Mouse (Mus musculus) layer of hippocampus, adult 2 months (tissue): ENCODE measurements around the gene Celf2. TPM values are rescaled to one million over a fixed set of nuclear protein-coding genes. Genes with fewer than 3 reads are reported as not detected.

Experiments used
- DNase-seq, 2 experiments: peaks; one replicate each; pipeline ENCODE4 v3.0.0; 2022; ENCODE audit warnings: low spot score in 2 of 2
- H3K27ac ChIP-seq: fragments of 200-600 bp; 2 replicates; pipeline ENCODE4 v1.8.1; 2022
- H3K4me3 ChIP-seq: fragments of 200-600 bp; 2 replicates; pipeline ENCODE4 v1.8.1; 2022; ENCODE audit warnings: mild to moderate bottlenecking
- CTCF ChIP-seq: fragments of 200-600 bp; conservative IDR thresholded peaks from 2 replicates; pipeline ENCODE4 v1.8.1; 2022; ENCODE audit warnings: antibody characterized with exemption, mild to moderate bottlenecking, moderate library complexity
- total RNA-seq, 2 experiments: library from RNA; stranded (reverse); gene quantifications; 2 replicates each; pipeline ENCODE4 v1.2.3; 2021

Celf2 gene
- total RNA-seq, 2 experiments from 2014 or later: 500 to 535 TPM

- no peak for DNase-seq
- Histone ChIP-seq H3K4me3 (no peak overlapping the region), H3K27ac (peak overlapping the region; percentile 16; the same call in 1 of the 2 replicates)
- no peak for TF ChIP-seq CTCF
These were observed 870.0 kb downstream of the Celf2 start for GRCm38 (mm10) chr2:6639370-6639769.

DNA sequence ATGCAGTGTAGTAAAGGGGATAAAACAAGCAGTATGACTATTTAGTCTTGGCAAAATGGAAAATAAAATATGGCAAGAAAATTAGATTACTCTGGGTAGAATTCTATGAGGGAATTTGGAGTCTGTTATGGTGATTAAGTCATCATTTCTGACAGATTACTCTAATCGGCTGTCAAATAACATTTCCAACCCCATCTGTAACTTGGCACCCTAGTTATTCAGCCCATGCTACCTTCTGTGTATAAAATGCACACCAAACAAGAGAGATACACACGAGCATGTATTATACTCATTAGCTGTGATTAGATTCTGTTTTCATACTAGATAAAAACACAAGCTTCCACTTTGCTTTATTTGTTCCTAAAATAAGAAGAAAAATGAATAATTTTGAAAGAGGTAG lies 872.2 kb downstream of the Celf2 start:
- Histone ChIP-seq H3K4me3 (no peak overlapping the region), H3K27ac (no peak overlapping the region)
- no peak for DNase-seq
- no peak for TF ChIP-seq CTCF

- Histone ChIP-seq H3K4me3 (no peak overlapping the region), H3K27ac (peak overlapping the region; percentile 32; the same call in 1 of the 2 replicates)
- TF ChIP-seq CTCF: no peak
- no peak for DNase-seq
These were observed 874.5 kb downstream of the Celf2 start for GRCm38 (mm10) chr2:6634899-6635298.

DNA sequence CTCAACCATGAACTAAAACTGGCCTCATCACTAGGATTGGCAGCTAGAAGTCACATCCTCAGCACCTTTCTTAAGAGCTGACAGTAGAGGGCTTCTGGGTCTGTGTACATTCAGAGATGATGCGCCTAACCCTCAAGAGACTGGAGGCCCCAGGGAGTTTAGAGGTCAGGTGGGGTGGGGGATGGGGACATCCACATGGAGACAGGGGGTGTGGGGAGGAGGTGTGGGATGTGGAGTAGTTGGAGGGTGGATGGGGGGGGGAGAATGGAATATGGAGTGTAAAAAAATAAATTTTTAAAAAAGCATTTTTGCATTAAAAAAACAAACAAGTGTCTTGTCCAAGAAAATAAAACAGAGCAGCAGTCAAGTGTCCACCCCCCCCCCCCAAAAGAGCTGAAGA lies 876.2 kb downstream of the Celf2 start:
- no peak for DNase-seq
- Histone ChIP-seq H3K4me3 (no peak overlapping the region), H3K27ac (no peak overlapping the region)
- no peak for TF ChIP-seq CTCF

DNA sequence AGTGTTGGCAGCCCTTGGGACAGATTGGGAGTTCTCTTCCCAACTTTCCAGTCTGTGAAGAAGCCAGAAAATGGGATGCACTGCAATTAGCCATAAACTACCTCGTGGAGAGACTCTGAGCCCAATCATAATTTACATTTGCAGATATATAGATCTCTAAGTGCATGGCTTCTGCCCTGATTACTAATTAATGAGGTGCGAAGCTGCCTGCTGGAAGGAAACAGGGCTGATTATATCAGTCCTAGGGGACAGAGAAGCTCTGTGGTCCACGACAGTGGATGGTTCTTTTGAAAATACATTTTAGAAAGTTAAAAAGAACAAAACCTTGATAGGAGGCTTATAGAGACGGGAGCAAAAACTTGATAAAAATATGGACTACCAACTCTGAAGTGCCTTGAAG lies 885.6 kb downstream of the Celf2 start:
- Histone ChIP-seq H3K4me3 (no peak overlapping the region), H3K27ac (no peak overlapping the region)
- no peak for TF ChIP-seq CTCF
- DNase-seq: no peak

GRCm38 (mm10) chr2:6622082-6622481 lies 887.3 kb downstream of the Celf2 start:
- TF ChIP-seq CTCF: no peak
- DNase-seq: no peak
- H3K27ac ChIP-seq: no peak overlapping the region

GRCm38 (mm10) chr2:6618856-6619255 lies 890.5 kb downstream of the Celf2 start:
- H3K4me3 ChIP-seq: no peak overlapping the region
- no peak for TF ChIP-seq CTCF
- H3K27ac ChIP-seq: no peak overlapping the region; the same call in 1 of the 2 replicates
- DNase-seq: no peak

More at GRCm38 (mm10) chr2:6622082-6622481, 887.3 kb downstream of the Celf2 start:
- H3K4me3 ChIP-seq: no peak overlapping the region

- no peak for TF ChIP-seq CTCF
- H3K4me3 ChIP-seq: no peak overlapping the region
- H3K27ac ChIP-seq: peak overlapping the region; percentile 7; the same call in 1 of the 2 replicates
- no peak for DNase-seq
These were observed 890.9 kb downstream of the Celf2 start for GRCm38 (mm10) chr2:6618450-6618849.

- Histone ChIP-seq H3K27ac (no peak overlapping the region), H3K4me3 (no peak overlapping the region)
- TF ChIP-seq CTCF: no peak
- DNase-seq: no peak
These were observed 905.0 kb downstream of the Celf2 start for GRCm38 (mm10) chr2:6604347-6604746.

GRCm38 (mm10) chr2:6603880-6604279 lies 905.5 kb downstream of the Celf2 start:
- no peak overlapping the region for H3K4me3 ChIP-seq
- no peak for DNase-seq
- TF ChIP-seq CTCF: peak; percentile 58
- no peak overlapping the region for H3K27ac ChIP-seq

GRCm38 (mm10) chr2:6602163-6602562 lies 907.2 kb downstream of the Celf2 start:
- no peak overlapping the region for H3K4me3 ChIP-seq
- no peak overlapping the region for H3K27ac ChIP-seq
- no peak for TF ChIP-seq CTCF
- no peak for DNase-seq

GRCm38 (mm10) chr2:6598879-6599167 lies 910.5 kb downstream of the Celf2 start:
- DNase-seq: no peak
- TF ChIP-seq CTCF: no peak

GRCm38 (mm10) chr2:6598124-6598878 lies 911.1 kb downstream of the Celf2 start:
- TF ChIP-seq CTCF: no peak
- no peak for DNase-seq
- Histone ChIP-seq H3K4me3 (no peak overlapping the region), H3K27ac (peak overlapping the region; percentile 40; the same call in 1 of the 2 replicates)

More at GRCm38 (mm10) chr2:6598879-6599167, 910.5 kb downstream of the Celf2 start:
- Histone ChIP-seq H3K4me3 (no peak overlapping the region), H3K27ac (peak overlapping the region; percentile 40; the same call in 1 of the 2 replicates)

- DNase-seq: peak in 1 of 2 experiments; percentile 71
- peak overlapping the region; percentile 87 for H3K27ac ChIP-seq
- no peak for TF ChIP-seq CTCF
- no peak overlapping the region for H3K4me3 ChIP-seq
These were observed 914.6 kb downstream of the Celf2 start for GRCm38 (mm10) chr2:6594736-6595135.

DNA sequence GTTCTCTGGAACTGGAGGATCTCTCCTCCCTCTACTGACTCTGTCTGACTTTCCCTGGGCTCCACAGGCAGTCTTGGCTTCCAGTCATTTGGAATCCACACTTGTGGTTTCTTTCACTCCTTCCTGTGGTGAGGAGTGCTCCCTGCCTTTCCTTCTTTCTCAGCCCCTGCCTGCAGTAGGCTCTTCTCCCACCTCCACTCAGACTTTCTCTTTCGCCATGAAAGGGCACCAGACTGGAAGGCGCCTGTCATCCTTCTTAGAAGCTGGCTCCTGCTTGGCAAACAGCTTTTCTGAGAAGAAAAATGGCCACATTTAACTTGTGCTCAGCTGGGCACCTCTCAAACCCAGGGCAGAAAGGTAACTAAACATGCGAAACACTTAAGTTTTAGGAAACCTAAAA lies 915.2 kb downstream of the Celf2 start:
- no peak for TF ChIP-seq CTCF
- DNase-seq: no peak
- H3K27ac ChIP-seq: peak overlapping the region; percentile 87
- no peak overlapping the region for H3K4me3 ChIP-seq
